Mouse (Mus musculus) splenic B cell, adult 2 months (primary cell): Measurements from ENCODE around the gene Pdzd2.

Experiments used
- DNase-seq: peaks from one replicate; pipeline ENCODE4 v3.0.0-alpha.2; 2011; ENCODE audit warnings: low read depth, low spot score
- H3K27me3 ChIP-seq: 2 replicates; pipeline ENCODE4 v1.6.1; 2012; ENCODE audit warnings: mild to moderate bottlenecking, low read length, moderate library complexity, mixed read lengths; ENCODE audit not compliant: control insufficient read depth, poor library complexity, insufficient read depth, severe bottlenecking
- H3K36me3 ChIP-seq: 2 replicates; pipeline ENCODE4 v1.6.1; 2012; ENCODE audit warnings: mild to moderate bottlenecking, low read length, moderate library complexity, mixed read lengths; ENCODE audit not compliant: control insufficient read depth, poor library complexity, insufficient read depth, severe bottlenecking

Gene Pdzd2

GRCm38 (mm10) chr15:12667760-12668520 is 71.8 kb downstream of the Pdzd2 start:
- peak; percentile 9 for DNase-seq

GRCm38 (mm10) chr15:12665946-12666345 is 73.8 kb downstream of the Pdzd2 start:
- no peak for DNase-seq
- no peaks in the 10 kb centered on the region for H3K36me3 ChIP-seq
- no peaks in the 10 kb centered on the region for H3K27me3 ChIP-seq

More at GRCm38 (mm10) chr15:12667760-12668520, 71.8 kb downstream of the Pdzd2 start:
- no peaks in the 10 kb centered on the region for H3K27me3 ChIP-seq
- no peaks in the 10 kb centered on the region for H3K36me3 ChIP-seq

- H3K36me3 ChIP-seq: no peaks in the 10 kb centered on the region
- DNase-seq: no peak
- H3K27me3 ChIP-seq: no peaks in the 10 kb centered on the region
Measured at GRCm38 (mm10) chr15:12663351-12663750, 76.4 kb downstream of the Pdzd2 start.

GRCm38 (mm10) chr15:12660320-12660719 is 79.4 kb downstream of the Pdzd2 start:
- no peak for DNase-seq
- Histone ChIP-seq H3K36me3 (no peaks in the 10 kb centered on the region), H3K27me3 (no peaks in the 10 kb centered on the region)

GRCm38 (mm10) chr15:12655959-12656662 is 83.6 kb downstream of the Pdzd2 start:
- DNase-seq: no peak
- no peaks in the 10 kb centered on the region for H3K36me3 ChIP-seq

GRCm38 (mm10) chr15:12655316-12655715 is 84.4 kb downstream of the Pdzd2 start:
- H3K27me3 ChIP-seq: no peaks in the 10 kb centered on the region
- H3K36me3 ChIP-seq: no peaks in the 10 kb centered on the region
- DNase-seq: no peak

More at GRCm38 (mm10) chr15:12655959-12656662, 83.6 kb downstream of the Pdzd2 start:
- H3K27me3 ChIP-seq: no peaks in the 10 kb centered on the region

GRCm38 (mm10) chr15:12652336-12653031 is 87.2 kb downstream of the Pdzd2 start:
- no peak for DNase-seq
- no peaks in the 10 kb centered on the region for H3K36me3 ChIP-seq
- no peaks in the 10 kb centered on the region for H3K27me3 ChIP-seq

GRCm38 (mm10) chr15:12650236-12650635 is 89.5 kb downstream of the Pdzd2 start:
- DNase-seq: no peak
- no peaks in the 10 kb centered on the region for H3K36me3 ChIP-seq
- H3K27me3 ChIP-seq: no peaks in the 10 kb centered on the region

GRCm38 (mm10) chr15:12649674-12650073 is 90.0 kb downstream of the Pdzd2 start:
- no peak for DNase-seq
- H3K36me3 ChIP-seq: no peaks in the 10 kb centered on the region

GRCm38 (mm10) chr15:12649131-12649530 is 90.6 kb downstream of the Pdzd2 start:
- DNase-seq: no peak
- H3K36me3 ChIP-seq: no peaks in the 10 kb centered on the region
- no peaks in the 10 kb centered on the region for H3K27me3 ChIP-seq

More at GRCm38 (mm10) chr15:12649674-12650073, 90.0 kb downstream of the Pdzd2 start:
- H3K27me3 ChIP-seq: no peaks in the 10 kb centered on the region

- DNase-seq: no peak
- Histone ChIP-seq H3K36me3 (no peaks in the 10 kb centered on the region), H3K27me3 (no peaks in the 10 kb centered on the region)
Measured at GRCm38 (mm10) chr15:12640755-12641154, 99.0 kb downstream of the Pdzd2 start.

- DNase-seq: no peak
- Histone ChIP-seq H3K36me3 (no peaks in the 10 kb centered on the region), H3K27me3 (no peaks in the 10 kb centered on the region)
Measured at GRCm38 (mm10) chr15:12639776-12640175, 99.9 kb downstream of the Pdzd2 start.

- Histone ChIP-seq H3K27me3 (no peaks in the 10 kb centered on the region), H3K36me3 (no peaks in the 10 kb centered on the region)
- DNase-seq: no peak
Measured at GRCm38 (mm10) chr15:12639181-12639580, 100.5 kb downstream of the Pdzd2 start.

GRCm38 (mm10) chr15:12638370-12639030 is 101.2 kb downstream of the Pdzd2 start:
- no peaks in the 10 kb centered on the region for H3K36me3 ChIP-seq
- no peaks in the 10 kb centered on the region for H3K27me3 ChIP-seq
- no peak for DNase-seq
